Mouse (Mus musculus): ENCODE measurements at regions not wholly inside any gene's neighbourhood (a gene's known extent, or its start where the extent isn't known, plus 50 kb on each side); places are given as distances from the start of the nearest gene placed in this dataset.

- no peak for ATAC-seq (replicated peaks; ENCODE audit: low FRiP score, low TSS enrichment, poor library complexity, severe bottlenecking)
These were observed 647.9 kb upstream of the Kirrel3 start for GRCm38 (mm10) chr9:33837666-33838380.

- no peak for ATAC-seq (replicated peaks; ENCODE audit: low FRiP score, low TSS enrichment, poor library complexity, severe bottlenecking)
These were observed 636.1 kb upstream of the Kirrel3 start for GRCm38 (mm10) chr9:33849623-33850022.

DNA sequence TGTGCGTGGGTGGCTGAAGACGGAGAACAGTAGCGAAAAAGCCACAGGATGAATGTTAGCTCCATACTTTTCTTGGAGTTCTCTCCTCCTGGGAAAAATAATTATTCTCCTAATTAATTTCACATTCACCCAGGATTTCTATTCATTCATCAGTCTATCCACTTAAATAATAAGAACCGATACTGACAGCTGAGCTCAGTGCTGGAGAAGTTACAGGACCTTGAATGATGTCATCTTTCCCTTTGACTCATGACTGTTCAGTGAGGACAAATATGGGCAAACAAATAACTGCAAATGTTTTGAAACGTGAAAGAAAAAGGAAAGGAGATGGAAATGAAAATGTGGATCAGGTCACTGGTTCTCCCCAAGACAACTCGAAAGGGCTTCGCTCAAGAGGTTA is 635.7 kb upstream of the Kirrel3 start:
- no peak for ATAC-seq (replicated peaks; ENCODE audit: low FRiP score, low TSS enrichment, poor library complexity, severe bottlenecking)

GRCm38 (mm10) chr9:33850993-33851392 is 634.7 kb upstream of the Kirrel3 start:
- no peak for ATAC-seq (replicated peaks; ENCODE audit: low FRiP score, low TSS enrichment, poor library complexity, severe bottlenecking)

- ATAC-seq (replicated peaks; ENCODE audit: low FRiP score, low TSS enrichment, poor library complexity, severe bottlenecking), result no peak
These were observed 629.5 kb upstream of the Kirrel3 start for GRCm38 (mm10) chr9:33856169-33856568.

- ATAC-seq (replicated peaks; ENCODE audit: low FRiP score, low TSS enrichment, poor library complexity, severe bottlenecking), result no peak
These were observed 627.2 kb upstream of the Kirrel3 start for GRCm38 (mm10) chr9:33858511-33858910.

DNA sequence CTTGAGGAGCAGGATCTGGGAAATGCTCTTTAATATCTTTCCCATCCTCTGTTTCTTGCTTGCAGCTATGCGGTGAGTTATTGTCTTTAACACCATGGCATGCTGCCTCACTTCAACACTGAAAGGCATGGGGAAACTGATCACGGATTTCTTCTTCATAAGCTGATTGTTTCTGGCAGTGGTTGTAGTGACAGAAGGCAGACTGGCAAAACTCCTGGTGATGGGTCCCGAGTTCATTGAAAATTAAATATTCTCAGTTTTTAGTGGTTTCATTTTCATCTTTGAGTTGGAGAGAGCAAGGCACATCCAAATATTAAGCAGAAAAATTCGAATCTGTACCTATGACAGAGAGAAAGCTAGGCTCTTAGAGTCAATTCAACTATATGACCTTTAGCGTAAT is 617.0 kb upstream of the Kirrel3 start:
- ATAC-seq (replicated peaks; ENCODE audit: low FRiP score, low TSS enrichment, poor library complexity, severe bottlenecking), result no peak

- ATAC-seq (replicated peaks; ENCODE audit: low FRiP score, low TSS enrichment, poor library complexity, severe bottlenecking), result no peak
These were observed 598.4 kb upstream of the Kirrel3 start for GRCm38 (mm10) chr9:33887279-33887678.

GRCm38 (mm10) chr9:33892001-33892400 is 593.7 kb upstream of the Kirrel3 start:
- no peak for ATAC-seq (replicated peaks; ENCODE audit: low FRiP score, low TSS enrichment, poor library complexity, severe bottlenecking)

GRCm38 (mm10) chr9:33901313-33902076 is 584.2 kb upstream of the Kirrel3 start:
- no peak for ATAC-seq (replicated peaks; ENCODE audit: low FRiP score, low TSS enrichment, poor library complexity, severe bottlenecking)

GRCm38 (mm10) chr9:33903991-33904570 is 581.6 kb upstream of the Kirrel3 start:
- no peak for ATAC-seq (replicated peaks; ENCODE audit: low FRiP score, low TSS enrichment, poor library complexity, severe bottlenecking)

GRCm38 (mm10) chr9:33914919-33915318 is 570.8 kb upstream of the Kirrel3 start:
- ATAC-seq (replicated peaks; ENCODE audit: low FRiP score, low TSS enrichment, poor library complexity, severe bottlenecking), result no peak

DNA sequence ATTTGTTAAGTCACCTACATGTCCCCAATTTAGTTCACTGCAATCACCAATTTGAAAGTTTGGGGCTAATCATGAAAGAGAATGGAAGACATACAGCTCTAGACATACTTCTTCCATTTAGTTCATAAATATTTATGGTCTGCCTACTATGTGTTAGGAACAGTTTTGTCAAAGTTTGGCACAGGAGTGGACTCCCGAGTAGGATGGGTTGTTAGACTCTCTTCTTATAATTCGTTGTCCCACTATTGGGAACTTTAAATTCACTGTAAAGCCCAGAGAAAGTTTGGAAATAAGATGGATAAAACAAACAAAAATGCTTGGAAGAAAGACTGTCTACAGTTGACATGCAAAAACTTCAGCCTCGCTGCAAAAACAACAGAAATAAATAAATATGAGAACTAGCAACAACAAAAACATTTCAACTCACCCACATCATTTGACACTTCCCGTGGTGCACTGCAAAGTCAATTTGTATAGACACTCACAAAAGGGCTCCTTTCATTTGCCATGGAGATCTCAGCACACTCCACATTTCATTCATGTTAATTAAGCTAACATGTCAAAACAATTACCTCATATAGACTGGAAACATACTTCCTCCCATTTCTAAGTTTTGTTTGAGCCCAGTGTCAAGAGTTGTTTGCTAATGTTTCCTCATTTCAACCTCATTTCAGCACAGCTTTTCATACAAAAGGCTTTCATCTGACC is 570.2 kb upstream of the Kirrel3 start:
- ATAC-seq (replicated peaks; ENCODE audit: low FRiP score, low TSS enrichment, poor library complexity, severe bottlenecking), result no peak

GRCm38 (mm10) chr9:33930286-33930685 is 555.4 kb upstream of the Kirrel3 start:
- ATAC-seq (replicated peaks; ENCODE audit: low FRiP score, low TSS enrichment, poor library complexity, severe bottlenecking), result no peak

GRCm38 (mm10) chr9:33934071-33934470 is 551.6 kb upstream of the Kirrel3 start:
- ATAC-seq (replicated peaks; ENCODE audit: low FRiP score, low TSS enrichment, poor library complexity, severe bottlenecking), result no peak

- ATAC-seq (replicated peaks; ENCODE audit: low FRiP score, low TSS enrichment, poor library complexity, severe bottlenecking), result no peak
These were observed 531.4 kb upstream of the Kirrel3 start for GRCm38 (mm10) chr9:33954319-33954718.

All from megakaryocyte-erythroid progenitor cell, adult 5-6 weeks (primary cell).